ENCODE assay signal across 8 mouse cellular contexts in the genomic region with DNA sequence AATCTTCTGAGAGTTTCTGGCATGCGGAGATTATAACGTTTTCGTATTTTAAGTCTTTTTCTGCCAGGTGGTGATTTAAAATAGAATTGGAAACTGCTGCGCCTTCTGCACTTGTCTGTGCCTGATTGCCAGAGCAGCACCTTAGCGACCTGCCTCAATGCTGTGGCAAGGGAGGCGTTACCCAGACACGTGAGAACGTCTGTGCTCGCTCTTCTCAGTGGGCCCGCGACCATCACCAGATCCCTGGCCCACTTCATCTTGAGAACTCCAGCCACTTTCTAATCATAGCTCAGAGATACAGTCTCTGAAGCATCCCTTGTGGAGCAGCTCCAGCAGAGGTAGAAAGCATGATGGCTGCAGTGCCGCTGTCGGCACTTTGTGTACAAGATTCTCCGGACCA. TPM values are rescaled to one million over a fixed set of nuclear protein-coding genes. Genes with fewer than 3 reads are reported as not detected.
A peak's percentile ranks its signal among the peaks of the same experiment; 100 is the strongest.
DNase-seq lines count a peak whose midpoint lies in the region.

No protein-coding gene starts in this region.

- DNase-seq in cerebellum, postnatal 10 days, result peak; percentile 22
- no peak for DNase-seq in cerebellum, adult 8-10 months
- DNase-seq in left cerebral cortex, adult 8-10 months (ENCODE audit: low spot score in 2 of 2), result peak; percentile 11
- no peak for DNase-seq in left cerebral cortex, adult 11 months (ENCODE audit: low spot score)
- peak; percentile 9 to 21 for DNase-seq in left cerebral cortex, postnatal 25 days (ENCODE audit: low spot score in 2 of 2)
- peak; percentile 17 to 27 for DNase-seq in right cerebral cortex, adult 2 months (ENCODE audit: low spot score in 2 of 2)
- no peak for DNase-seq in adrenal gland, adult 18-20 months (ENCODE audit: low spot score in 2 of 2)
- no peak for DNase-seq in urinary bladder, postnatal 36 days (ENCODE audit: low spot score in 2 of 2)

- intact Hi-C loops in left cerebral cortex, postnatal 25 days (cut with DNase I), result no loop called here

RNA-seq across cellular contexts. Expression of a gene that starts 28.4 kb away (rescaled TPM):
- total RNA-seq in left cerebral cortex, adult 8-10 months (2022), result 10 to 100 TPM; 30.1 to 33.9 (median 30.5) TPM
- 10 to 100 TPM; 19.7 to 23.2 TPM for total RNA-seq in left cerebral cortex, postnatal 25 days (2021)
- total RNA-seq in adrenal gland, adult 18-20 months (2021), result 100 to 1,000 TPM in 1 of 2 experiments, 10 to 100 TPM in 1; 30.5 to 203 TPM

Comparison
In these comparisons a context has a peak if more than half of its experiments do, and no peak if none do; other contexts are left out.
1. DNase-seq: peak in cerebellum, postnatal 10 days (2 of 2), left cerebral cortex, adult 8-10 months (2 of 2), left cerebral cortex, postnatal 25 days (2 of 2) and right cerebral cortex, adult 2 months (2 of 2); none in cerebellum, adult 8-10 months (single experiment), left cerebral cortex, adult 11 months (single experiment), adrenal gland, adult 18-20 months (0 of 2) and urinary bladder, postnatal 36 days (0 of 2).